Mouse (Mus musculus) cortical plate, adult 2 months (tissue): ENCODE results near the gene Tomm40l.

Source experiments
- CTCF ChIP-seq: fragments of 200-500 bp; IDR thresholded peaks from 2 replicates; pipeline ENCODE4 v1.5.1; 2011; ENCODE audit warnings: mild to moderate bottlenecking, control low read depth, low read length; ENCODE audit not compliant: insufficient read depth; ENCODE audit errors: extremely low read depth
- POLR2A ChIP-seq: fragments of 200-500 bp; IDR thresholded peaks from 2 replicates; pipeline ENCODE4 v1.6.1; 2011; ENCODE audit warnings: mild to moderate bottlenecking, low read length, control low read depth; ENCODE audit not compliant: insufficient read depth; ENCODE audit errors: extremely low read depth

GRCm38 (mm10) chr1:171227879-171228278, 5.6 kb upstream of the Tomm40l start:
- TF ChIP-seq CTCF (no peak), POLR2A (no peak)
